Mouse (Mus musculus): ENCODE measurements around the gene Cntln. TPM values are rescaled to one million over a fixed set of nuclear protein-coding genes. Genes with fewer than 3 reads are reported as not detected.

The Cntln gene
- polyA plus RNA-seq, 1 experiment from 2014 or later = 10.7 TPM

- Histone ChIP-seq H3K9ac (replicated peaks) (no peak overlapping the region), H3K36me3 (no peaks in the 10 kb centered on the region), H3K27ac (replicated peaks) (no peak overlapping the region), H3K4me3 (no peak overlapping the region), H3K4me1 (no peaks in the 10 kb centered on the region; the same call in 1 of the 2 replicates), H3K4me2 (replicated peaks) (no peak overlapping the region), H3K9me3 (no peaks in the 10 kb centered on the region), H3K27me3 (no peaks in the 10 kb centered on the region)
- ATAC-seq (ENCODE audit: low FRiP score, low read depth) = no peak; the same call in 1 of the 2 replicates
- 88% methylated on average over 2 of the region's 2 CpGs for WGBS
Observed at GRCm38 (mm10) chr4:85163313-85163615, 279.2 kb downstream of the Cntln start.

DNA sequence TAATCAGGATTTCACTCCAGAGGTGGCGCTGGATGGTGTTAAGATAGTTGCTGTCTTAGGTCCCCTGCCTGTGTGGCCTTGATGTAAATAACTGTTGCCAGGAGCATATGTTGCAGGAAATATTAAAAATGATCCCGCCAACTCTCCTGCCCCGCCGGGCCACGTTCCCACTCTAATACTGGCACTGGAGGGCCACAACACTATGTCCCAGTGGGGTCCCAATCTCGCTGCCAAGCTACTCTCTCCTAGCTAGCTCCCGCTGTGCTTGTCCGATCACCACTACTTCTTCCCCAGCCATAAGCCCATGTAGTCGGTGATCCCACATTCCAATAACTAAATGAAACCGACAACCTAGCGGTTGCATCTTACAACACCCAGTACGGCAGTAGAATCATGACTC is 283.9 kb downstream of the Cntln start:
- no peak for ATAC-seq (ENCODE audit: low FRiP score, low read depth)
- no peak overlapping the region for H3K27ac ChIP-seq (replicated peaks)
- no peaks in the 10 kb centered on the region for H3K27me3 ChIP-seq
- H3K9me3 ChIP-seq = no peaks in the 10 kb centered on the region
- no peaks in the 10 kb centered on the region for H3K36me3 ChIP-seq
- H3K4me2 ChIP-seq (replicated peaks) = no peak overlapping the region
- H3K9ac ChIP-seq (replicated peaks) = no peak overlapping the region
- H3K4me3 ChIP-seq = no peak overlapping the region
- no peaks in the 10 kb centered on the region for H3K4me1 ChIP-seq
- WGBS = 87% methylated on average over 12 of the region's 12 CpGs

- ATAC-seq (ENCODE audit: low FRiP score, low read depth) = no peak
- no peak overlapping the region for H3K27ac ChIP-seq (replicated peaks)
- H3K36me3 ChIP-seq = no peaks in the 10 kb centered on the region
- no peak overlapping the region for H3K4me2 ChIP-seq (replicated peaks)
- no peak overlapping the region for H3K4me3 ChIP-seq
- no peaks in the 10 kb centered on the region for H3K9me3 ChIP-seq
- H3K27me3 ChIP-seq = no peaks in the 10 kb centered on the region
- H3K4me1 ChIP-seq = no peaks in the 10 kb centered on the region
- WGBS = 87% methylated on average over 4 of the region's 4 CpGs
- H3K9ac ChIP-seq (replicated peaks) = no peak overlapping the region
Observed at GRCm38 (mm10) chr4:85175466-85175865, 291.4 kb downstream of the Cntln start.

- H3K36me3 ChIP-seq = no peaks in the 10 kb centered on the region
- no peak overlapping the region for H3K9ac ChIP-seq (replicated peaks)
- no peaks in the 10 kb centered on the region for H3K27me3 ChIP-seq
- no peaks in the 10 kb centered on the region for H3K4me1 ChIP-seq
- WGBS = 82% methylated on average over 9 of the region's 9 CpGs
- no peak for ATAC-seq (ENCODE audit: low FRiP score, low read depth)
- H3K4me2 ChIP-seq (replicated peaks) = no peak overlapping the region
- H3K9me3 ChIP-seq = no peaks in the 10 kb centered on the region
- H3K27ac ChIP-seq (replicated peaks) = no peak overlapping the region
- H3K4me3 ChIP-seq = no peak overlapping the region
Observed at GRCm38 (mm10) chr4:85178394-85179051, 294.4 kb downstream of the Cntln start.

Other genes with a start within 250 kb of the Cntln start
- gene Bnc2, start 209.0 kb upstream of the Cntln start, polyA plus RNA-seq (2016; fragmentation: Nextera tagmentation; extraction: Ambion mirVana) = 16.6 and 21.7 TPM in 2 replicates